Mouse (Mus musculus) forebrain, embryonic 11.5 days (tissue): ENCODE measurements at regions not wholly inside any gene's neighbourhood (a gene's known extent, or its start where the extent isn't known, plus 50 kb on each side); places are given as distances from the start of the nearest gene placed in this dataset.

Experiments
- ATAC-seq: fragments of 200-750 bp; cut with Nextera tagmentation; replicated peaks from 2 replicates; pipeline ENCODE4 v1.8.0; 2017; ENCODE audit warnings: moderate TSS enrichment; ENCODE audit not compliant: low FRiP score
- DNase-seq: peaks from one replicate; pipeline ENCODE4 v3.0.0-alpha.2; 2017; ENCODE audit warnings: low spot score
- H3K27ac ChIP-seq: fragments of 300-500 bp; sonication (generic); 2 replicates; pipeline ENCODE4 v1.5.1; 2014; ENCODE audit warnings: low read depth, low read length
- H3K27me3 ChIP-seq: fragments of 300-500 bp; sonication (generic); 2 replicates; pipeline ENCODE4 v1.6.1; 2014; ENCODE audit warnings: mild to moderate bottlenecking, low read length, mixed read lengths; ENCODE audit not compliant: control insufficient read depth, insufficient read depth
- H3K36me3 ChIP-seq: fragments of 300-500 bp; sonication (generic); 2 replicates; pipeline ENCODE4 v1.6.1; 2014; ENCODE audit warnings: mild to moderate bottlenecking, low read length, moderate library complexity, mixed read lengths; ENCODE audit not compliant: control insufficient read depth, insufficient read depth
- H3K4me1 ChIP-seq: fragments of 300-500 bp; sonication (generic); replicated peaks from 2 replicates; pipeline ENCODE4 v1.6.1; 2014; ENCODE audit warnings: low read length, mixed read lengths; ENCODE audit not compliant: control insufficient read depth, insufficient read depth
- H3K4me2 ChIP-seq: fragments of 300-500 bp; sonication (generic); 2 replicates; pipeline ENCODE4 v1.6.1; 2014; ENCODE audit warnings: low read depth, mild to moderate bottlenecking, low read length, moderate library complexity, mixed read lengths; ENCODE audit not compliant: severe bottlenecking
- H3K4me3 ChIP-seq: fragments of 300-500 bp; sonication (generic); 2 replicates; pipeline ENCODE4 v1.5.1; 2014; ENCODE audit warnings: low read depth, low read length
- H3K9ac ChIP-seq: fragments of 300-500 bp; sonication (generic); 2 replicates; pipeline ENCODE4 v1.6.1; 2014; ENCODE audit warnings: low read length
- H3K9me3 ChIP-seq: fragments of 300-500 bp; sonication (generic); 2 replicates; pipeline ENCODE4 v1.6.1; 2016; ENCODE audit warnings: low read length, mixed read lengths; ENCODE audit not compliant: control insufficient read depth
- WGBS: fragments of 180-500 bp; shearing (Covaris S2); extraction: QIAGEN DNeasy Blood & Tissue Kit; methylation state at CpG from one replicate; pipeline ENCODE4 v1.1.7; 2014; 5-methylcytosine and 5-hydroxymethylcytosine counted together

DNA sequence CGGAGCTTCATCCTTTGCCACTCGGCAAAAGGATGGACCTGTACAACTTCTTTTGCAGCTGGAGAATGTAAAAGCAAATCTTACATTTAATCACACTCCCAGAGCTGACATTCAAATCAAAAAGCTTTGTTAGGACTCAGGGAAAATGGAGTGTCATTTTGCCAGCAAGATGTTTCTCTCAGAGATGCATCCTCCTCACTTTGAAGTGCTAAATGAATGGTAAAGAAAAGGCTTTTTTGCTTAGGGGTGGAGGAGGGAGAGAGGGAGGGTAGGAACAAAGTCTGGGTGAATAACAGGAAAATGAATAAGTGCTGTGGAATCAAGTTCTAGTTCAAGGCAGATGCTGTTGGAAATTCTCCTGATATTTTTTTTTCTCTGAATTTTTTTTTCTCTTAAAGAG is 53.4 kb upstream of the Gria1 start:
- Histone ChIP-seq H3K4me1 (no peaks in the 10 kb centered on the region), H3K4me2 (no peak overlapping the region), H3K9me3 (no peaks in the 10 kb centered on the region), H3K27ac (no peak overlapping the region), H3K9ac (no peak overlapping the region), H3K36me3 (no peaks in the 10 kb centered on the region), H3K27me3 (no peaks in the 10 kb centered on the region), H3K4me3 (no peak overlapping the region)
- 93% methylated on average over 2 of the region's 2 CpGs for WGBS
- DNase-seq: no peak
- no peak for ATAC-seq
